Mouse (Mus musculus): ENCODE results near the gene Usp42.

Usp42 gene

DNA sequence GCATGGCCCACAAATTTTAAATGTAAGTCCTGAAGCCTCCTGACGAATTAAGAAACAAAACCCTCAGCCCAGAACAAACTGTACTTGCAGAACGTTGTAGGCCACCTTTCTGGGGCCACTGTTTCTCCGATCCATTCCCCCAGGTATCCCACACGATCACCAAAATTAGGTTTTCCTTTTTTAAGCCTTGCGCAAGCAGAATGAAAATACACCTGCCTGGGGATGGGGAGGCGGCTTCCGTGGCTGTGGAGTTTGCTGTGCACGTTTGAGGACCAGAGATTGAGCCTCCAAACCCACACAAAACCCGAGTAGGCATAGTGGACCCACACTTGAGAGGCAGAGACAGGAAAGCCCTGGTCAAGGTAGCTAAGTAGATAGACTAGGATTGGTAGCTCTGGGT lies 41.7 kb downstream of the Usp42 start:
- no peak for DNase-seq (ENCODE audit: low read depth, low spot score)

DNA sequence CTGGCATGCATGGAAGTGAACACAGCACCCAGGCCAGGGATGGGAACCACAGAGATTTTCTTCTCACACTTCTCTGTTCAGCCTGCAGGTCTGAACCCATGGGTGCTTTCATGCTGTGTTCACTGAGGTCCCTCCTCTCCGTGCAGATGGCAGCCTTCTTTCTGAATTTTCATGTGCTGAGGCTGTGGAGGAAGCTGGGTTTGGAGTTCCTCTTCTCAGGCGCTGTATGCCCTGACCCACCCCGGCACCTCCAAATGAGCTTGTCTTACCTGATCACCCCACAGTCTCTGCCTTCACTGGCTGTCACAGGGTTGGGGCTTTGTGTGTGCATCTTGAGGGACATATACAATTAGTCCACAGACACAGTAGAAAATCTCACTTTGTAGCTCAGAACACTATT lies 44.5 kb downstream of the Usp42 start:
- DNase-seq (ENCODE audit: low read depth, low spot score), result no peak

DNA sequence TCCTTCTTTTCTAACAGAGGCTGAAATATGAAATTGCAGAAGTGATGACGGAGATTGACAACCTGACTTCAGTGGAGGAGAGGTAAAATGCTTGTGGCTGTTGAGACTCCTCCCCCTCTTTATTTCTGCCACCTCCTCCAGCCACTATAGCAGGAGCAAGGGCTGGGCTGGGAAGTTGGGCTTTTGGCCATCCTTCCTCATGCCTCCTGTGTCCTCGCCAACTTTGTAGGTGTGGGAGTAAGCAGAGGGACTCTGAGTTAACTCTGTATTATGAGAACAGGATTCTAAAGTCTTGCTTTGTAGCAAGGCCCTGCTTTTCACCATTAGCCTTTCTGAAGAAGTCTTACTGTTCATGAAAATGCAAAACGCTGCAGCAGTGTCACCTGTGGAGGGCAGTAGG lies 45.6 kb downstream of the Usp42 start:
- DNase-seq (ENCODE audit: low read depth, low spot score), result no peak

DNA sequence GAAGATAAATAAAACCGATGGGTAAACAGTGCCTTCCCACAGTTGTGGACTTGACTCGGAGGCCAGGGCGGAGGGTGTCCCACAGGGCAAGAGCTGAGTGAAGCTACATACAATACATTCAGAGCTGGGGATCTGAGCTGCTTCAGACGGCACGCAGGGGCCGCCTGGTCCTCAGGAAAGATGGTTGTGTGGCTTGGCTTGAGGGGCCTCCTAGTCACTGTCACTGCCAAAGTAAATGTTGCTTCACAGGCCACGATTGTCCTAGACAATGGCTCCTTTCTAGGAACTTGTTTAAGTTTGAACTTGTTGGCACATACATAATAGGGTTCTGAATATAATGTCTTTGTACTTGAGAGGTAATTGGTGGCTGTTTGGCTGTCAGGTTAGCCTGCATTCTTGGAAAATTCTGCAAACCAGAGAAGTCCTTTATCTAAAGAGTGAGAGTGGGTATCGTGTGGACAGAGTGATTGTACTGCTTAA lies 47.1 kb downstream of the Usp42 start:
- no peak for DNase-seq (ENCODE audit: low read depth, low spot score)

DNA sequence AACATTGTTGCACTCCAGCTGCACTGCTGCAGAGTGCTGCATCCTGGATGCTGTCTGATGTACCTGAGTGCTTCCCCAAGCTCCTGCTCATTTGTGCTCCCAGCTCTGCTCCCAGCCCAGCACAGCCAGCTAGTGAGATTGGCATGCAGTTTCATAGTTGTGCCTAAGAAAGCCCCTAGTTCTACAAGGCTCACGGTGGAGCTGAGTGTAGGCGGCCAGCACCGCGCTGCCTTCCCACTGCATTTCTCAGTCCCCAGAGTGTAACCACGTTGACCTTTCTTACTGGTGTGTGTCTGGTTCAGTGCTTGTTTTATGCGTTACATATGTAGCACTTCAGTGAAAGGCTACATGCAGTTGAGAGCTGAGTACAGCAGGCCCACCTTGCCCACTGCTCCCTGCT lies 48.4 kb downstream of the Usp42 start:
- DNase-seq (ENCODE audit: low read depth, low spot score), result no peak

DNA sequence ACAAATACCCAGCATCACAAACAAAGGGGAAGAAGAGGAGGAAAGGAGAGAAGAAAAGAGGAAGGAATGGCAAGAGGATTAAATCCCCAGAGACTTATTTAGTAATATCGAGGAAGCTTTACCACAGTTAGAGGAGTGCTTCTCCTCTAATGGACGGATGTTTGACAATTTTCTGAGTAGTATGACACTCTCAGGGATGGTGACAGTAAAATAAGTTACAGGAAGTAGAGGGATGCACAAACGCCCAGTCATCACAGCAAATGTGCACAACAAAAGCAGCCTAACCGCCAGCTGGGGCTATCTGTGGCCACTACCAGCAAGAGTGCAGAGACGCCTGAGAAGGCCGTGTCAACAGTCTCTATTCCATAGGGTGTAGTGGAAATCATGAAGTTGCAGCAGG lies 52.4 kb downstream of the Usp42 start:
- DNase-seq (ENCODE audit: low read depth, low spot score), result no peak

DNA sequence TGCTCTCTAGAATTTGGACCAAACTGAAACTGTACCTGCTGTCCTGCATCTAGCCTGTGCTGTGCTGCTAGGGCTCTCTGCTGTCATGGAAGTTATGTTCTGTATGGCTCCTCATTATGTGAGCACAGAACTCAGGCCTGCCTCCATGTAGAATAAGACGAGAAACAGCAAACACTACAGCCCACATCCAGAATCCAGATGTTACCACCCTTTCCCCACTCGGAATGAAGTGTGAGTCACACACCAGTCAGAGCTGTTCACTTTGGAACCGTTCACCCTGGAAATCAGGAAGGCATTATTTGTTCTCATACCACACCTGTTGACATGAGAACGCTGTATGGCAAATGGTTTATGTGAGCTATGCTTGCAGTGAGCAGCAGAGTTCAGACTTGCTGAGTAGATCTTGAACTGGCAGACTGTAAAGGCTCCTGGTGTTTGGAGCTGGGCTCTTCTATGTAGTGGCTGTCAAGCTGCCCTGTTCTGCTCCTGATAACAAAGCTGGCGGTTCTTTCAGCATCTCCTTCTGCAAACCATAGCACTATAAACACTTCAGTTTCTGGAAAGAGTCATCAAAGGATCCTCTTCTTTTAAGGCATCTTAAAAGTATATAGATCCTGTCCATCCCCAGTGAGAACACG lies 53.3 kb downstream of the Usp42 start:
- DNase-seq (ENCODE audit: low read depth, low spot score), result no peak

DNA sequence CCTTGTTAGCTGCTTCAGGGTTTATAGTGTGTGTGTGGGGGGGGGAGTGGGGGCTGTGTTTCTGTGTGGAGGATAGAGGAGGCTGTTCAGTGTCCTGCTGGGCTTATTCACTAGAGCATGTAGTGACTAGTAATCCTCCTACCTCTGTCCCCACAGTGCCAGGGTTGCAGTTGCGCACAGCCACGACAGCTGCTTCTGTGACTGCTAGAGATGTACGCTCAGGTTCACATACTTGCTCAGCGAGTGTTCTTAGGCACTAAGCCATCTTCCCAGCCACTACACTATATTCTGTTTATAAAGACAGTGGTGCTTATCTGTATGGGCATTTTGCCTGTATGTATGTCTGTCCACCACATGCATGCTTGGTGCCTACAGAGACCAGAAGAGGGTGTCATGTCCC lies 54.7 kb downstream of the Usp42 start:
- DNase-seq (ENCODE audit: low read depth, low spot score), result no peak

DNA sequence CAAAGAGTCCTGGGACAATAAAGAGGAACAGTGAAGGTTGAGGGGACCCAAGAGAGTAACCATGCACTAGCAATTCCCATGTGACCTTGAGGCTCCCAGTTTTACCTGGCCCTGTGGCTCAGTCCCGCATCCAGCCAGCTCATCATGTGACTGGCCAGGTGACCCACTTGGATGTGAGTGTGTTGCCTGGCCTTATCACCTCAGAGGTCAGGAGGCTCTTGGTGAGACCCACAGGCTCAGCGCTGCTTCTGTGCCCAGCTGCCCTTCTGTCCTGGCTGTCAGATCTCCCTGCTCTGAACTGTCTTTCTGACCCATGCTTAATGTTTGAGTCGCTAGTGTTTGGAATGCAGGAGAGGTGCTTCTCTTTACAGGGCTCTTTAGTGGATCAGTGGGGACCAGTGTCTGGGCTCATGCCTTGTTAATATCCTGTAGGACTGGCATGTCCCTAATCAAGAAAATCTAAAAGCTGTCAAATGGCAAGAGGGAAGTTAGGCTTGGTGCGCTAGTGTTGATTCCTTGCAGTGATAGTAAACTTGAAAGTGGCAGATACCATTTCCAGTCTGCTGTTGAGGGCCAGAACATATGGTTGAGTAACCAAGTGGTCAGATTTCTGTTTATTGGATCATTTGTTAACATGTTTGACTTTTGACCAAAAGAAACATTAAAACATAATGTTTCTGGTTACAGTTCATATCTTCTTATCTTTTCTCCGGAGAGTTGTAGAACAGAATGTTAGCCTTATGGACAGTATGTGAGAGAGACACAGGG lies 55.7 kb downstream of the Usp42 start:
- no peak for DNase-seq (ENCODE audit: low read depth, low spot score)

DNA sequence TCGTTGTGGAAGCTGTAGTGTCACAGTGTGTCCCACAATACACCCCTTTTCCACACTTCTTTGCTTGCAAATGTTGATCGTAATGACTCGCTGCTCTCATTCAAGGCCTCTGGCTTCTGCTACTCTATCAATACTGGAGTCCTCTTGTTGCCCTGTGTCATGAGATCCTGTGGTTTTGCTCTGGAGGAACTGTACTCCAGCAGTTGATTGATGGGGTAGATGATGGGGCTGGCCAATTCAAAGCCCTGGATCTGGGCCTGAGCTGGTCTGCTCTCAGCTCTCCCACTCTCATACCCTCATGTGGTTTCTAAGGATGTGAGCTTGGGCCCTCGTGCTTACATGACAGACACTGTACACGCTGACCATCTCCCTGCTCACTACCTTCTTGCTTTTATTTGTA lies 57.5 kb downstream of the Usp42 start:
- DNase-seq (ENCODE audit: low read depth, low spot score), result no peak

DNA sequence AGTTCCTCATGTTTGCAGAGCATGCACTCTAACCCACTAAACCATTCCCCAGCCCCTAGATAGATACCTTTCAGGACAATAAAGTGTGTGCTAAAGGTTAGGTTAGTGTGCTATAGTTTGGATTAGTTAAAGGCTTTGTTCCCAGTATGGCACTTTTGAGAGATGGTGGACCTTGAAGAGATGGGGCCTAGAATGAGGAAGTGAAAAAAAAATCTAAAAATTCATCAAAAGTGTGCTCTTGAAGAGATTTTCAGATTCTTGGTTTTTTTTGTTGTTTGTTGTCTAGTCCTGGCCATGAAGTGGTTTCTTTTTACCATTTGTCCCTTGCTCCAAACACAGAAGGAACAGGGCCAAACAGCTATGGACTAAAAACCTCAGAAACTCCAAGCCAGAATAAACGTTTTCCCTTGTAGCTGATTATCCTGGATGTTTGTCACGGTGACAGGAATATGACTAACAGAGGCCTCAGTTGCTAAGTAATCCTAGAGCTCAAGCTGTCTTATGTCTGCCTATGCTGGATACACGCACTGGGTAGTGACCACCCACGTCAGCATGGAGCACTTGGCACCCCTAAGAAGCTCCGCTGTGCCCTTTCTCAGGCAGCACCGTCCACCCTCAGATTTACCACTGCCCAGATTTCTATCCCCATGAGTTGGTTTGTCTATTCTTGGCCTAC lies 61.2 kb downstream of the Usp42 start:
- DNase-seq (ENCODE audit: low read depth, low spot score), result no peak

DNA sequence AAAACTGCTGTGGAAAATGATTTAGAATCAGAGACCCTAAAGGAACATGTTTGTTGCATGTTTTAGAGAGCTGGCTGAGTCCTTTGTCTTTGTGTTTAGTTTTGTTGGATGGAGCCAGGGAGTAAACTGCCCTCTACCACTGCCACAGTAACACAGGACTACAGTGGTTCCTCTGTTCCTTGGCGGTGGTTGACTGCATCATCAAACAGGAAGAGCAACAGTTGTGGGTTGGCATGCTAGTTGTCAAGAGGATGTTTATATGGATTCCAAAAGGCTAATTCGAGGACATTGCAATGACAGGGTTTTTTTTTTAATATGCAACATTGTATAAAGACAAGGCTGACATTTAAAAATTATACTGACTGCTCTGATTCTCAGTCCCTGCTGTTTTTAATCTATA lies 62.2 kb downstream of the Usp42 start:
- no peak for DNase-seq (ENCODE audit: low read depth, low spot score)

DNA sequence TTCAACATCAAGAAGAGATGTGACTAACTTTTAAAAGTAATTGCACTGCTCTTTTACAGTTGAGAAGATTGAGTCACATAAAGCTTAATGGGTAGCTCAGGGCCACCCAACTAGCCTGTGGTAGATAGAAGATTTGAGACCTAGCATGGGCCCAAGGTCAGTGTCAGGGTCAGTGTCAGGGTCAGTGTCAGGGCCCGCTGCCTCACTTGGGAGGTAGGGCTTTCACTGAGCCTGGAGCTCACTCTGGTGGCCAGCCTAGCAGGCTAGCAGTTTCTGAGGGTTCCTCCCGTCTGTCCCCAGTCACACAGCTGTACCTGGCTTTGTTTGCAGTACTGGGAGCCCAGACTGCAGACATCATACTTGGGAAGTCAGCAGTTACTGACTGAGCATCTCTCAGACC lies 62.7 kb downstream of the Usp42 start:
- DNase-seq (ENCODE audit: low read depth, low spot score), result no peak

DNA sequence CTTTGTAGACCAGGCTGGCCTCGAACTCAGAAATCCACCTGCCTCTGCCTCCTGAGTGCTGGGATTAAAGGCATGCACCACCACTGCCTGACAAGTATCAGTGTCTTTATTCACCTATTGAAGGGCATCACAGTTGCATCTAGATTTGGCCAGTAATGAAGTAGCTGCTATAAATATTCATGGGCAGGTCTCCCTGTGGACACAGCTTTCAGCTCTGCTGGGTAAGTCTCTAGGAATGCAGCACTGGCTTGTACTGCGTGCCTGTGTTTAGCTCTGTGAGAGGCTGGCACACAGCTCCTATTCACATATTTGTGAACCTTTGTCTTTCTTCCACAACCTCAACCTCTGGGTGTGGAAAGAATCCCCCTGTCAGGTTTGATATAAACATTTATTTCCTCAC lies 63.2 kb downstream of the Usp42 start:
- DNase-seq (ENCODE audit: low read depth, low spot score), result no peak

DNA sequence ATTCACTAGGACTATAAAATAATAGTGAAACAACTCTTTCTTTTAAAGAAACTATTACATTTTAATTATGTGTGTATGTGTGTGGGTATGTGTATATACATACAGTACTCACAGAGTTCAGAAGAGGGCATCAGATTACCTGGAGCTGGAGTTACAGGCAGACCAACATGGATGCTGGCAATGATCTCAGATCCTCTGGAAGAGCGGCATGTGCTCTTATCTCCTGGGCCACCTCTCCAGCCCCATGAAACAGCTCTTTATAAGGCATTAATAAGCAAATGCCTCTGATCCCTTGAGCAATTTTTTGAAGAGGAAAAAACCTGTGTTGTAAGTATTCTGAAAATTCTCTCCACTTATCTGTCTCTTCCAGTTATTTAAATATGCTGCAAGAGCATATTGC lies 66.1 kb downstream of the Usp42 start:
- no peak for DNase-seq (ENCODE audit: low read depth, low spot score)

DNA sequence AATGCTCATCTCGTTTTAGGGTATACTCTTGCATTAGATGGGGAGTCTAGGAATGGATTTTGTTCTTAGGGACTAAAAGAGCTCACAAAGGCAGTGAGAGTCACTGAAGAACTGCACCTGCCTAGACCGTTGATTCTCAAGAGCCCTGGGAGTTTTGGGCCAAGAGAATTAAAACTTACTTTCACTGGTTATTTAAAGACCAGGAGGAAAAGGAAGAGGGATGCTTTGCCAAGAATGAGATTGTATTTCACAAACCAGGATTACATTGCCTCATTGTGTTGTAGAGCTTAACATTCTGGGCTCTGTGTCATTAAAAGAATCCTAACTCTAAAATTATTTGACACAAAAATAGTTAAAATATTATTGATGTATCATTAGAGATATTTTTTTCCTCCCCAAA lies 66.5 kb downstream of the Usp42 start:
- DNase-seq (ENCODE audit: low read depth, low spot score), result no peak

DNA sequence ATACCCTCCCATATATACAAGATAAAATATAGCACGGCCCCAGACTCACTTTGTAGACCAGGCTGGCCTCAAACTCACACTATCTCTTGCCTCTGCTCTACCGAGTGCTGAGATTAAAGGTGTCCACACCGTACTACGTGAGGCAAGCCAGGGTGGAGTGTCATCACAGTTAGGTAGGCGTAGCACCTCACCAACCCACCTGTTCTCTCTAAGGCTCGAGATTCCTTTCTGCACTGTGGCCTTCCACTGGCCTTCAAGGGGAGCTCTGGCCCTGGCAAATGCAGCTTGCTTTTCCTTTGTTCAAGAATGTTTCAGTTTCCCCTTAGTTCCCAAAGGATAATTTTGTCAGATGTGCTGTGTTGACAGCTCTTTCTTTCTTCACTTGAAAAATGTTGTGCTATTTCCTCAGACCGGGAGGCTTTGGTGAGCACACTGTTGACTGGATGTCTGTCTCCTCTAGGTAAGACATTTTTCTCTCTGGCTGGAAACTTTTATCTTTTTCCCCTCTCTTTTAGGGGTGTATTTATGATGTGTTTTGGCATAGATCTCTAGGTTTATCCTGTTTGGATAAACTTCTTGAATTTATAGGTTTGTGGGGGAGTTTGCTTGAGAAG lies 68.9 kb downstream of the Usp42 start:
- no peak for DNase-seq (ENCODE audit: low read depth, low spot score)

All from brain, embryonic 18.5 days (tissue).